Mouse (Mus musculus) forebrain, embryonic 10.5 days (tissue): ENCODE data around the gene Bcam. TPM values are rescaled to one million over a fixed set of nuclear protein-coding genes. Genes with fewer than 3 reads are reported as not detected.

Source experiments
- DNase-seq: peaks from one replicate; pipeline ENCODE4 v3.0.0-alpha.2; 2017; ENCODE audit warnings: low spot score; ENCODE audit errors: extremely low spot score
- H3K27ac ChIP-seq: fragments of 300-500 bp; sonication (generic); 2 replicates; pipeline ENCODE4 v1.5.1; 2016; ENCODE audit warnings: mild to moderate bottlenecking
- H3K27me3 ChIP-seq: fragments of 300-500 bp; sonication (generic); 2 replicates; pipeline ENCODE4 v1.6.1; 2016; ENCODE audit warnings: mild to moderate bottlenecking; ENCODE audit not compliant: poor library complexity, severe bottlenecking
- H3K36me3 ChIP-seq: fragments of 300-500 bp; sonication (generic); replicated peaks from 2 replicates; pipeline ENCODE4 v1.6.1; 2016; ENCODE audit warnings: mild to moderate bottlenecking, moderate library complexity
- H3K4me1 ChIP-seq: fragments of 300-500 bp; sonication (generic); 2 replicates; pipeline ENCODE4 v1.6.1; 2016
- H3K4me3 ChIP-seq: fragments of 300-500 bp; sonication (generic); 2 replicates; pipeline ENCODE4 v1.5.1; 2016; ENCODE audit warnings: mild to moderate bottlenecking, moderate library complexity
- H3K9me3 ChIP-seq: fragments of 300-500 bp; sonication (generic); 2 replicates; pipeline ENCODE4 v1.6.1; 2016; ENCODE audit warnings: mild to moderate bottlenecking, moderate library complexity
- WGBS: fragments of 180-500 bp; shearing (Covaris S2); methylation state at CpG from one replicate; pipeline ENCODE4 v1.1.7; 2016; 5-methylcytosine and 5-hydroxymethylcytosine counted together
- polyA plus RNA-seq: library from polyadenylated mRNA; unstranded; fragments of >200 nt; fragmentation: Nextera tagmentation; extraction: Ambion mirVana; gene quantifications from 2 replicates; pipeline ENCODE4 v1.2.1, GENCODE M21; 2016

The Bcam gene
- polyA plus RNA-seq, 1 experiment from 2014 or later = 33.1 TPM

- WGBS = 93% methylated on average over 4 of the region's 4 CpGs
- peaks cover 100% of the 10 kb centered on the region for H3K36me3 ChIP-seq
Observed at GRCm38 (mm10) chr7:19726541-19726940, 44.3 kb downstream of the Bcam start.

DNA sequence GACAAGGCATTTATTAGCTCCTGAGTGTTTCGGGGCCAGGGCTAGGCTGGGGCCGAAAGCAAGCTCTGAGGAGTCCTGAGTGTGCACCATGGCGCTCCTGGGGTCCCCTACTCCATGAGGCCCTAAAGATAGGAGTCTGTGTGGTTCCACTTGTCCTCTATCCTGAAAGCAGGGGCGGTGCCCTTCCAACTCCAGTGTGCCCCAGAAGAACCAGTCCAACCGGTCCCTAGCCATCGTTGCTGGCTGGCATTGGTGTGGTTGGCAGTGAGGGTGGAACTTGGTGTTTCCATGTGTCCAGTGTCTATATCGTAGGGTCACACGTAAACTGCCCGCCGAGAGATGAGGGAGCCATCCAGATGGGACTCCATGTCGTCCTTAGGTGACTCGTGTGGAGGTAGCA is 46.6 kb downstream of the Bcam start:
- 95% methylated on average over 12 of the region's 12 CpGs for WGBS
- Histone ChIP-seq H3K4me3 (no peak overlapping the region), H3K27me3 (no peaks in the 10 kb centered on the region), H3K4me1 (no peaks in the 10 kb centered on the region), H3K27ac (no peak overlapping the region), H3K9me3 (peaks cover 15% of the 10 kb centered on the region), H3K36me3 (peaks cover 100% of the 10 kb centered on the region)
- DNase-seq = no peak

More at GRCm38 (mm10) chr7:19726541-19726940, 44.3 kb downstream of the Bcam start:
- Histone ChIP-seq H3K4me3 (no peak overlapping the region), H3K27me3 (no peaks in the 10 kb centered on the region), H3K4me1 (no peaks in the 10 kb centered on the region), H3K9me3 (peaks cover 3% of the 10 kb centered on the region), H3K27ac (no peak overlapping the region)
- no peak for DNase-seq

DNA sequence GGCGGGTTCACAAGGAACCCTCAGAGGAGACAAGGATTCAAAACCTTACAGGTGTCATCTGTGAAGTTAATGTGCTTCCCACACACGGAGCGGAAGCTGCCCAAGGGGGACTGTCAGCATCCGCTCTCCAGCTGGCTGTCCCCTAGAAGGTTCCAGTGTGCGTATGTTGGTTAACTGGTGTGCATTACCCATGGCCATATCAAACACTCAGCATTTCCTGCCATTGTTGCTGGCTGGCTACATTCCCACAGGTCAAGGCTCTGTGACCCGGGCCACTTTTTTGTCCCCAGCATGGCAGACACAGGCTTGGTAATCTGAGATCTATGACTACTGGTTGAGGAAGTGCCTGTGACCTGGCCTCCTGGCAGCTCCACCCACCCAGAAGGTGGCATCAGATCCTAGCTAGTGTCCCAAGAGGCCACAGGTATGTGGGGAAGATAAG is 48.0 kb downstream of the Bcam start:
- Histone ChIP-seq H3K36me3 (peaks cover 97% of the 10 kb centered on the region), H3K27ac (no peak overlapping the region), H3K9me3 (peaks cover 15% of the 10 kb centered on the region), H3K27me3 (no peaks in the 10 kb centered on the region), H3K4me1 (no peaks in the 10 kb centered on the region), H3K4me3 (no peak overlapping the region)
- DNase-seq = no peak
- WGBS = 94% methylated on average over 6 of the region's 6 CpGs

DNA sequence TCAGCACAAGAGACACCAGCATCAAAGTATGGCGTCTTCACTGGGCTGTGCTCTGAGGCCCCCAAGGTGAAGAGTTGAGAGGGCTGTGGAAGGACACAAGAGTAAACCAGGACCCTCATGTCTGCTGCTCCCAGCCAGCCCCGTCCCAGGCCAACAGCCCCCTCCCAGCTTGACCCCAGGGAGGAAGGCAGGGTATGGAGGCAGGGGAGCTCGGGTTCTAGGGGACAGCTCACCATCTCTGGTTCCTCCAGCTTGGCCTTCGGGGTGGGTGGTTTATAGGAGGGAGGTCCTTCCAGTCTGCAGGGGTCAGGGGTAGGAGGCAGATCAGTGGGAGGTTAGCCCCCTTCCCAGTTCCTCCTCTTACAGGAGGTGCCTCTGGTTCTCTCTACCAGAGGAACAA is 51.6 kb downstream of the Bcam start:
- Histone ChIP-seq H3K27ac (no peak overlapping the region), H3K4me3 (no peak overlapping the region), H3K4me1 (peaks cover 16% of the 10 kb centered on the region), H3K36me3 (peaks cover 73% of the 10 kb centered on the region), H3K27me3 (no peaks in the 10 kb centered on the region), H3K9me3 (peaks cover 15% of the 10 kb centered on the region)
- WGBS = 90% methylated on average over 4 of the region's 4 CpGs
- no peak for DNase-seq

- Histone ChIP-seq H3K4me1 (peaks cover 23% of the 10 kb centered on the region), H3K27me3 (no peaks in the 10 kb centered on the region), H3K36me3 (peaks cover 72% of the 10 kb centered on the region), H3K4me3 (no peak overlapping the region), H3K27ac (no peak overlapping the region), H3K9me3 (peaks cover 15% of the 10 kb centered on the region)
- no peak for DNase-seq
- WGBS = 95% methylated on average over 5 of the region's 5 CpGs
Observed at GRCm38 (mm10) chr7:19718297-19718952, 52.4 kb downstream of the Bcam start.

GRCm38 (mm10) chr7:19717346-19717745 is 53.5 kb downstream of the Bcam start:
- WGBS = 90% methylated on average over 4 of the region's 4 CpGs
- Histone ChIP-seq H3K27me3 (no peaks in the 10 kb centered on the region), H3K9me3 (peaks cover 15% of the 10 kb centered on the region), H3K36me3 (peaks cover 72% of the 10 kb centered on the region), H3K4me1 (peaks cover 27% of the 10 kb centered on the region), H3K4me3 (no peak overlapping the region), H3K27ac (no peak overlapping the region)
- no peak for DNase-seq

GRCm38 (mm10) chr7:19716822-19717221 is 54.0 kb downstream of the Bcam start:
- peaks cover 14% of the 10 kb centered on the region for H3K9me3 ChIP-seq
- peak overlapping the region; percentile 94 for H3K4me3 ChIP-seq
- DNase-seq = no peak
- no peaks in the 10 kb centered on the region for H3K27me3 ChIP-seq
- peaks cover 72% of the 10 kb centered on the region for H3K36me3 ChIP-seq
- peak overlapping the region; percentile 85 for H3K27ac ChIP-seq
- peaks cover 27% of the 10 kb centered on the region for H3K4me1 ChIP-seq
- 85% methylated on average over 2 of the region's 2 CpGs for WGBS

DNA sequence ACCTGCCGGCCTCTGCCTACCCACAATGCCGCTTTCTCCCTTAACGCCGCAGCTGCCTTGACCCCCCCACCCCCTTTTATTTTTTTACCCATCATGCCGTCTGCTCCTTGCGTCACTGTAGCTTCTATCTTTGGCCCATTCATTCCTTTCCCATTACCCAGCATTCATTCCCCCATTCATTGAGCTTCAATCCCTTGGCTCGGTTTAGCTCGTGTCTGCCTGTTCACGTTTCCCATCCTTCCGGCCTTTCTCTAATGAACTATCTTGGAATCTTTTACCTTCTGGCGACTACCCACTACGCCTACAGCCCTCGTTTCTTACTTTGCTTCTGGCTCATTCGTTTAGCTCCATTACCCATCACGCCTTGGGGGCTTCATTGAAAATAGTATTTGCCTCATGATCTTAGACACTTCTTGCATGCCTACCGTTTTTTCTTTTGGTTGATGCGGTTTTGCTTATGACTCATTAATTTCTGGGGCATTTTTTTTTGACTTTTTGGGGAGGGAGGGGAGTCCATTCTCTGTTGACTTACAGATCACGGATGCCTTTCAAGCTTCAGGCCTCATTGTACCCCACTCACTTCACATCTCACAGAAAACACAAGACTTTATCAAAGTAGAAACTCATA is 54.6 kb downstream of the Bcam start:
- H3K4me1 ChIP-seq = peaks cover 27% of the 10 kb centered on the region
- H3K27ac ChIP-seq = peak overlapping the region; percentile 85
- H3K36me3 ChIP-seq = peaks cover 72% of the 10 kb centered on the region
- peaks cover 8% of the 10 kb centered on the region for H3K9me3 ChIP-seq
- H3K4me3 ChIP-seq = peak overlapping the region; percentile 94
- H3K27me3 ChIP-seq = no peaks in the 10 kb centered on the region
- no peak for DNase-seq
- 9% methylated on average over 18 of the region's 18 CpGs for WGBS

- WGBS = under 1% methylated on average over 59 of the region's 59 CpGs
- DNase-seq = peak; percentile 99
- Histone ChIP-seq H3K4me1 (peaks cover 27% of the 10 kb centered on the region), H3K4me3 (peak within 1 kb of the TSS; percentile 94), H3K27ac (peak within 1 kb of the TSS; percentile 89), H3K36me3 (peaks cover 72% of the 10 kb centered on the region), H3K27me3 (no peaks in the 10 kb centered on the region), H3K9me3 (peaks cover under 1% of the 10 kb centered on the region; the same call in 1 of the 2 replicates)
Observed at GRCm38 (mm10) chr7:19715239-19716054, 55.4 kb downstream of the Bcam start, which contains the start of gene Tomm40. TSS of gene Tomm40 (minus strand) at chr7:19715438.

- peaks cover 72% of the 10 kb centered on the region for H3K36me3 ChIP-seq
- H3K4me1 ChIP-seq = peaks cover 27% of the 10 kb centered on the region
- no peak for DNase-seq
- H3K4me3 ChIP-seq = peak overlapping the region; percentile 94
- H3K27me3 ChIP-seq = no peaks in the 10 kb centered on the region
- no peaks in the 10 kb centered on the region for H3K9me3 ChIP-seq
- under 1% methylated on average over 39 of the region's 39 CpGs for WGBS
- peak overlapping the region; percentile 89 for H3K27ac ChIP-seq
Observed at GRCm38 (mm10) chr7:19714836-19715235, 56.0 kb downstream of the Bcam start.

DNA sequence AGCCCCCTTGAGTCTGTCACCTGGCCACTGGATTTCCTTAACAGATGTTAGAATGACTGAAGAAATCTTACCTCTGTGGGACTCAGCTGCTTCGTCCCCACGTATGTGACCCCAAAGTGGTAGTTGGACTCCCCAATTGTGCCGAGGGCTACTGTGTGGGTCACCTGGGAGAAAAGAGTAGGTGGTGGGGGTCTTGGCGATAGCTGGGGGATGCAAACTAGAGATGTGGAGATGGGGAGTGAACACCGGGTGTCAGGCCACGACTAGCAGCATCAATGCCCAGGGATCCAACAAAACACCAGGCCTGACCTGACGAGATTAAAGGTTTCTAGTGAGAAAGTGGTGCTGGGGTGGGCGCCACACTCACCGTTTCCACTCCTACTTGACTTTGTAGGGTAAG is 57.2 kb downstream of the Bcam start:
- Histone ChIP-seq H3K36me3 (peaks cover 72% of the 10 kb centered on the region), H3K4me3 (peak overlapping the region; percentile 94), H3K27ac (no peak overlapping the region), H3K27me3 (no peaks in the 10 kb centered on the region), H3K4me1 (peaks cover 27% of the 10 kb centered on the region), H3K9me3 (no peaks in the 10 kb centered on the region)
- WGBS = 93% methylated on average over 9 of the region's 9 CpGs
- no peak for DNase-seq

GRCm38 (mm10) chr7:19713196-19713595 is 57.6 kb downstream of the Bcam start:
- H3K27me3 ChIP-seq = no peaks in the 10 kb centered on the region
- DNase-seq = no peak
- peaks cover 27% of the 10 kb centered on the region for H3K4me1 ChIP-seq
- H3K4me3 ChIP-seq = peak overlapping the region; percentile 94
- 58% methylated on average over 4 of the region's 4 CpGs for WGBS
- H3K27ac ChIP-seq = no peak overlapping the region
- H3K36me3 ChIP-seq = peaks cover 73% of the 10 kb centered on the region
- no peaks in the 10 kb centered on the region for H3K9me3 ChIP-seq
